Mouse (Mus musculus): ENCODE results near the gene Notch2.

Notch2 gene

DNA sequence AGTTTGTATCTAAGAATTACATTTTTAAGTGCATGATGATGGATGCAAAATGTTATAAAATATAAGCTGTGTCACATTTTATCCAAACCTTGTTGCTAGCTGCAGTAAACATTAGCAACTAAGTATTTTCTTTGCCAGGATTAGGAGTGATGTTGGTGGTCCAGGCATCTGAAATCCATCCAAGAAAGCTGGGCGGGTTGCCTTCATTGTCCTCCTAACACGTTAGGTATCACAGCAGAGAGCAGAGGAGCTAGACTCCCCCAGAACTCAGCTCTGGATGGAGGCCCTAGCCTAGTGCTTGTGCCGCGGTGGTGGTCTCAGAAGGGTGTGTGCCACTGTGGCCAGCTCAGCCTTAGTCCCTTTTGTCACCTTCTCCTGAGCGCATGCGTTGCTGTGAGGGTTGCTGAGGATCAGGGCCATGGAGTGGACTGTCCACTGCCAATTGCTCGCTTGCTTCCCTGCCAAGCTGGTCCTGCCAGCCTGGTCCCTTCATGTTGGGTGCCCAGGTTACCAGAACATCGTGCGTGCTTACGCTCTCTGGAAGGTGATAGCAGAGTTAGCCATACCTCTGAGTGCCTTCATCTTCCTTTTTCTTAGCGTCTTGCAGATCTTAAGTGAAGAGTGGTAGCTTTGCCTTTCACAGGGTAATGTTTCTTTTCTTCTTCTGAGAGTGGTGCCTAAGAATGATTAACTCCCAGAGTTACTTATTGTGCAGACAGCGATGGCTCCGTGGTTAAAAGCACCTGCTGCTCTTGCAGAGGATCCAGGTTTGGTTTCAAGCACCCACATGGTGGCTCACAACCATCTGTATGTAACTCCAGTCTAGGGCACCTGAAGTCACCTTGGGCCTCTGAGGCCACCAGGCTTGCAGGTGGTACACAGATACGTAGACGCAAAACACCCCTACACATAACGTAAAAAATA, 39.4 kb downstream of the Notch2 start:
- DNase-seq (ENCODE audit: low spot score): no peak

DNA sequence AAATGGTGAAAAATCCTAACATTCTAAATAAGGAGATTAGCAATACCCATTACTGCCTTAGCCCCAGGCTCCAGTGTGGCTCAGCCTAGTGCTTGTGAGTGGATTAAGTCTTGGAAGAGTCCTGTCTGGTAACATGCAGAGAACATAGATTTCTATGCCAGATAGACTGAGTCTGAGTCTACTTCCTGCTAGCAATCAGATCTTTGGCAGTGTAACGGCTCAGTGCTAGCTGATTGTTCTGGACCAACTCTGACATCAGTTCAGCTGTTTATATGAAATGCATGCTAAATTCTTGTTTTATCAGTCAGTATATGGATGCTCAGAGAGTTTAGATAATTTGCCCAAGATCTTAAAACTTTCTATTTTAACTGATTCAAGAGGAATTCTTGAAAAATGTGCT, 40.5 kb downstream of the Notch2 start:
- DNase-seq (ENCODE audit: low spot score): no peak

GRCm38 (mm10) chr3:98054334-98055007, 41.1 kb downstream of the Notch2 start:
- DNase-seq (ENCODE audit: low spot score): no peak

DNA sequence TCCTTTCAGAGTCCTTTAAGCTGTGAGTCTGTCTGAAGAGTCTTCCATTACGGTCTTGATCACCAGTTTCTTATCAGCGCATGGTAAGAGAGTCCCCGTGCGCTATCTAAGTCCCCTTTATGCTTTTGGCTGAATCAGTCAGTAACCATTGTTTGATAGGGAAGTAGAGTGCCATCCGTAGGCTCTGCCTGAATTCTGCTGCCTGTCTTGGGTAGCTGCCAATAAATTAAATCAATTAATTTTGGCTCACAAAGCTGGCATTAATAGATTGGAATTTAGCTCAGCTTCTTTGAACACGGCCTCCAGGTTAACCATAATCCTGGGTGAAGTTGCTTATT, 41.6 kb downstream of the Notch2 start:
- DNase-seq (ENCODE audit: low spot score): no peak

- DNase-seq (ENCODE audit: low spot score): no peak
These were observed 42.7 kb downstream of the Notch2 start for GRCm38 (mm10) chr3:98055808-98056728.

GRCm38 (mm10) chr3:98056956-98057365, 43.6 kb downstream of the Notch2 start:
- no peak for DNase-seq (ENCODE audit: low spot score)

GRCm38 (mm10) chr3:98059076-98059475, 45.7 kb downstream of the Notch2 start:
- no peak for DNase-seq (ENCODE audit: low spot score)

GRCm38 (mm10) chr3:98060981-98061660, 47.8 kb downstream of the Notch2 start:
- no peak for DNase-seq (ENCODE audit: low spot score)

DNA sequence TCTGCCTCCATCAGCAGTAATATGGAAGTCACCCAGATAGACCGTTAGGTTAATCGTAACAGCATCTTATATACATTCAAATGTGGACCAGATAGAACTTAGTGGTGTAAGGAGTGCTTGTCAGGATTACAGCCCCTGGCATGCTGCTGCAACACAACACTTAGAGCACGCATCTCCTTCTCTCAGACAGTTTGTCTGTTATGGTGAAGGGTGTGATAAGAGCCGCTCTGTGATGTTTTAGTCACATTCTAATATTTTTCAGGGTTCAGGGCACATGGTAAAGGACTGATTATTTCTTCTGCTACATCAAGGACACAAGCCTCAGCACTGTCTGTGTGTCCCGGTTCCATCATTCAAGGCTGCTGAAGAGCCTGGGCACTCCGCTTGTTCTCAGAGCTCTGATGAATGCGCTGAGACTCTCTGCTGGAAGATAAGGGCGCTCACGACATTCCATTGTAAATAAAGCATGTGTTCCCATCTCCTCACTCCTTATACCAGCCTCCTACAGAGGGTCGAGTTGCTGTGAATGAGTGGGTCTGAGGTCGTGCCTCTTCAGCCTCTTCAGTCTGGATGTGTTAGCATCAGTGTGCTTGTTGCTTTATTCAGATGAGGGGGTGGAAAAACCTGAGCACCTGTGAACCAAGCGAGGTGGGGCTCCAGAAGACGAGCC, 48.5 kb downstream of the Notch2 start:
- DNase-seq (ENCODE audit: low spot score): no peak

GRCm38 (mm10) chr3:98062591-98063185, 49.4 kb downstream of the Notch2 start:
- no peak for DNase-seq (ENCODE audit: low spot score)

DNA sequence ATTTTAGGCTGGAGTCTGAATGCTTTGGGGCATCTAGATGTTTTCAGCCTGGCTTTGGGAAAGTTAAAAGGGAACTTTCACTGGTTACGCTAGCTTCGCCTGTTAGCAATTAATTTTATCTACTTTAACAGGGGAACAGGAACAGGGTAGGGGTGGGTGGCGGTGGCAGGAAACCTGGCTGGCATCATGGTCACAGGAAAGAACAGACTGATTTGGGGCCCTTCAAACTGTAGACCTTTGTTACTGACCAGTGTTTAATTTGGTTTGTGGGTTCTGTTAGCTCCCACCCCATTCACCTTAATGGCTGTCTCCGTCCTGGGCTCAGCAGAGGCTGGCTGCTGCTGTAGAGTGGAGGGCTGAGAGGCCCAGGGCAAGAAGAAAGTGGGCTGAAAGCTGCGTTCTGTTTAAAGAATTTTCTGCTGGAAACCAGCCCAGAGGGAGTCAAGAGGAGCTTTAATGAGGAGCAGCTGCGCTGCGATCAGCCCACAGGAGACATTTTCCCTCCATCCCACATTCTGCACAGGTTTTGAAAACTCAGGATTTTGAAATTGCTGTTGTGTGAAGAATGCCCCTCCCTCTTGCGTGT, 50.0 kb downstream of the Notch2 start:
- DNase-seq (ENCODE audit: low spot score): peak; percentile 59

DNA sequence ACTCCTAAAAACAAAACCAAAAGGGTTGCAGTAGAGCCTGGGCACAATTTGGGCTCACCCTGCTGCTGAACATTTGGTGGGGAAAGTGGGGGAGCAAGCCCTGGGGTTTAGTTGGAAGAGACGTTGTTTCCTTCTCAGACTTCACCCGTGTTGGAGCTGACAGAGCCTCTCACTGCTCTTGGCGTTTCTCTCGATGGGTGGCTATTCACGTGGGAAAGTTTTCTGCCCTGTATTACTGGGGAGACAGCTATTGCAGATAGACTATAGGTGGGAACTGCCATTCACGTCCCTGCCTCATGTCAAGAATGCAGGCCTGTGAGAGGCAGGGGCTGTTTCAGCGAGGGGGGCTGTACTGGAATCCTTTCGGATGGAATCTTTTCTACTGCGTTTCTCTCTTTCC, 50.5 kb downstream of the Notch2 start:
- DNase-seq (ENCODE audit: low spot score): no peak

- no peak for DNase-seq (ENCODE audit: low spot score)
These were observed 51.7 kb downstream of the Notch2 start for GRCm38 (mm10) chr3:98065004-98065403.

- no peak for DNase-seq (ENCODE audit: low spot score)
These were observed 53.1 kb downstream of the Notch2 start for GRCm38 (mm10) chr3:98066434-98066833.

DNA sequence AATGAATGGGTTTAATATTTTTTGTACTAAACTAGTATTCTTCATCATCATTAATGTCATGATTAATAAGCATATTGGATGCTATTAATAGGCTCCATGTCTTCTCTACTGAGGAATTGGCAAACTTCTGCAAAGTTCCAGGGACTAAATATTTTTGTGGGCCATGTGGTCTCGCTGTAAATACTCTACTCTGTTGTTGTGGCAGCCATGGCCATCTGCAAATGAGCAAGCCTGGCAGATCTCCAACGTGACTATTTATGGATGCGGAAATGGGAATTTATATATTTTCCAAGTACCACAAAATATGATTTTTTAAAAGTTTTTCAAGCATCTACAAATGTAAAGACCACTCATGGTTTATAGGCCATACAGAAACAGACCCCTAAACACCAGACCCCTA, 54.1 kb downstream of the Notch2 start:
- no peak for DNase-seq (ENCODE audit: low spot score)

DNA sequence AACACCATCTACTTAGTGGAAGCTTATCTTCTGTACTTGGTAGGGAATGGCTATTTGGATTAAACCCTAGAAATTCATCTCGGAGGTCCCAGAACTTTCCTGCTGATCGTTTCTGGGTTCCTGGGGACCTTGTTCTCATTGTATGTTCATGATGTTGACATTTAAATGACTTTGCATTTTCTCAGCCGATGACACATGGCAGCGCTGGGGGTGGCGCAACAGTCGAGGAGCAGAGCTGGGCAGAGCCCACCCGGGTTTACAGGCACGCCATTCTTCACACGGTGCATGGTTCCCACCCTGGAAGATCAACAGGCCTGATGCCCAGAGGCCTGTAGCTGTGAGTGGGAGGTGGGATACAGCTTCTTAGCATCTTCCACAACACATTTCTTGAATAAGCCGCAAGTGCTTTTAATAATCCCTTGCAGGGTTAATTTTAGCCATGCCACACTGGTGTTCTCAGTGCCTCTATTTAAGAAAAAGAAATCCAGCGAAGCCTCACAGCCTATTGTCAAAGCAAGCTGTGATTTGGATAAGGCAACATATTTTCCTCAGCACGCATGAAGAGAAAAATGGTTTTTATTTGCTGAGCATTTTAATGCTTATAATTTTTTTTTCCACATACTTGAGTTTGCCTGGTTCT, 54.6 kb downstream of the Notch2 start:
- DNase-seq (ENCODE audit: low spot score): no peak

DNA sequence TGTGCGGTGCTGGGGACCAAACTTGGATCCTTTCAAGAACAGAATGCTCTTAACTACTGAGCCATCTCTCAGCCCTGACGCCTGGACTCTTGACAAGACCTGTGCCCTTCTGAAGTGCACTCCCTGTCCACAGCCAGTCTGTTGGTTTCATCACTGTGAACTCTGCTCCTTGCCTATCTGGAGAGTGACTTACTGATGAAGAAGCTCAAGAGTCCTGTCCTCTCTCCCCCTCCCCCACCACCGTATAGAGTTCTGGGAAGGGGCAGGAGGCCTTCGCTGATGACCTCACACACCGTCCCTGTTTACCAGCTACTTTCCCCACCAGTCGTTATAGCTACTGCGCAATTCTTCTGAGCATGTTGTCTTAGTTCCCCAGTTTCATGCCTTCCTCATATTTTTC, 55.8 kb downstream of the Notch2 start:
- DNase-seq (ENCODE audit: low spot score): no peak

GRCm38 (mm10) chr3:98069856-98070255, 56.5 kb downstream of the Notch2 start:
- no peak for DNase-seq (ENCODE audit: low spot score)

DNA sequence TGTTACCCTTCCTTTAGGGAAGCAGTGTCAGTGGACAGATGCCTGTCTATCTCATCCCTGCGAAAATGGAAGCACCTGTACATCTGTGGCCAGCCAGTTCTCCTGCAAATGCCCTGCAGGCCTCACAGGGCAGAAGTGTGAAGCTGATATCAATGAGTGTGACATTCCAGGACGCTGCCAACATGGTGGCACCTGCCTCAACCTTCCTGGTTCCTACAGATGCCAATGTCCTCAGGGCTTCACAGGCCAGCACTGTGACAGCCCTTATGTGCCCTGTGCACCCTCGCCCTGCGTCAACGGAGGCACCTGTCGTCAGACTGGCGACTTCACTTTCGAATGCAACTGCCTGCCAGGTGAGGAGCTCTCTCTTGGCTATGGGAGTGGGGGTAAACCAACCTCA, 59.2 kb downstream of the Notch2 start:
- DNase-seq (ENCODE audit: low spot score): no peak

- DNase-seq (ENCODE audit: low spot score): no peak
These were observed 60.2 kb downstream of the Notch2 start for GRCm38 (mm10) chr3:98073545-98073944.

Data from ovary, postnatal 14 days (tissue).